Mouse (Mus musculus) heart, postnatal 0 days (tissue): ENCODE measurements around the gene Letm1. TPM values are rescaled to one million over a fixed set of nuclear protein-coding genes. Genes with fewer than 3 reads are reported as not detected.

Experiments
- ATAC-seq: fragments of 200-750 bp; cut with Nextera tagmentation; 2 replicates; pipeline ENCODE4 v1.8.0; 2017; ENCODE audit warnings: low read depth, moderate number of reproducible peaks, moderate library complexity; ENCODE audit not compliant: insufficient read depth
- DNase-seq: peaks from one replicate; pipeline ENCODE4 v3.0.0-alpha.2; 2016; ENCODE audit warnings: low spot score
- H3K27ac ChIP-seq: fragments of 300-500 bp; sonication (generic); 2 replicates; pipeline ENCODE4 v1.5.1; 2014; ENCODE audit warnings: low read depth, mild to moderate bottlenecking
- H3K27me3 ChIP-seq: fragments of 300-500 bp; sonication (generic); 2 replicates; pipeline ENCODE4 v1.6.1; 2014; ENCODE audit warnings: low read length, mixed read lengths; ENCODE audit not compliant: control insufficient read depth, insufficient read depth
- H3K36me3 ChIP-seq: fragments of 300-500 bp; sonication (generic); replicated peaks from 2 replicates; pipeline ENCODE4 v1.6.1; 2014; ENCODE audit warnings: low read length, mixed read lengths; ENCODE audit not compliant: control insufficient read depth, insufficient read depth
- H3K4me1 ChIP-seq: fragments of 300-500 bp; sonication (generic); 2 replicates; pipeline ENCODE4 v1.6.1; 2014; ENCODE audit warnings: antibody characterized with exemption; ENCODE audit not compliant: control insufficient read depth, insufficient read depth
- H3K4me2 ChIP-seq: fragments of 300-500 bp; sonication (generic); 2 replicates; pipeline ENCODE4 v1.6.1; 2014; ENCODE audit warnings: low read depth, mild to moderate bottlenecking, low read length, moderate library complexity
- H3K4me3 ChIP-seq: fragments of 300-500 bp; sonication (generic); 2 replicates; pipeline ENCODE4 v1.5.1; 2014; ENCODE audit warnings: low read depth, low read length
- H3K9ac ChIP-seq: fragments of 300-500 bp; sonication (generic); replicated peaks from 2 replicates; pipeline ENCODE4 v1.6.1; 2014; ENCODE audit warnings: low read depth, low read length, mixed read lengths
- H3K9me3 ChIP-seq: fragments of 300-500 bp; sonication (generic); replicated peaks from 2 replicates; pipeline ENCODE4 v1.6.1; 2016; ENCODE audit warnings: low read length; ENCODE audit not compliant: control insufficient read depth
- CTCF ChIP-seq: IDR thresholded peaks from 2 replicates; pipeline ENCODE4 v1.5.1; 2016; ENCODE audit warnings: antibody characterized with exemption, control low read depth, low read depth
- EP300 ChIP-seq: IDR thresholded peaks from 2 replicates; pipeline ENCODE4 v1.6.1; 2016; ENCODE audit warnings: antibody characterized with exemption, low read depth
- WGBS: fragments of 180-500 bp; shearing (Covaris S2); extraction: QIAGEN DNeasy Blood & Tissue Kit; methylation state at CpG from one replicate; pipeline ENCODE4 v1.1.7; 2014; 5-methylcytosine and 5-hydroxymethylcytosine counted together
- polyA plus RNA-seq: library from polyadenylated mRNA; unstranded; fragments of >200 nt; fragmentation: Nextera tagmentation; extraction: Ambion mirVana; gene quantifications from 2 replicates; pipeline ENCODE4 v1.2.1, GENCODE M21; 2015
- total RNA-seq: library from RNA; depleted of rRNA; stranded (reverse); fragments of >200 nt; gene quantifications from 2 replicates; pipeline ENCODE4 v1.2.3, GENCODE M21; 2014; ENCODE audit warnings: low replicate concordance

Letm1 gene
- total and polyA plus RNA-seq, 2 experiments from 2014 or later: 36.9 to 68.1 TPM

DNA sequence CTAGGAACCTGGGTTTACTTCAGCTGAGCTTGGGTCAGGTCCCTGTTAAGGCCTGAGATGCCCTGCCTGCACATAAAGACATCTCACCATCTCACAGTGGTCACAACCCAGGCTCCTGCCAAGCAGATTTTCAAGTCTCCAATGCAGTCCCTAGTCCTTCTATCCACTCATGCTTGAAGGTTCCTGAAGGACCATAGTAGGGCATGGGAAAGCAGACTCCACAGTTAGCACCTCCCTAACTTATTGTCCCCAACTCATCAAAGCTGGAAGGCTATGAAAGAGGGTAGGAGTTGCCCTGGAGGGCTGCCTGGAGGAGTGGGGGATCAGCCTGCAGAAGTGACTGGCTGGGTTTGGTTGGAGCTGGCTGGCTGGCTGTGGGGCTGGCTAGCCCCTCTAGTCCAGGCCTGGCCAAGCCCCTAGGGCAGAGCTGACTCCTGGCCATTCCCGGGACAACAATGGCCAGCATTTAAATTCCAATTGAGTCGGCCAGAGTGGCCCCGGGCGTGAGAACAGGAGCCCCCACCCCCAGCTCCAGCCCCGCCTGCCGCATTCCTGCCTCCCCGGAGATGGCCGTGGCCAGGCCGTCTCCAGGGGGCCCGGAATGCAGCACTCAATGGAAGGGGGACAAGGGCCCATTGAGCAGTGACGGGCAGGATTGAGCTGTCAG is 77.5 kb downstream of the Letm1 start:
- WGBS: 22% methylated on average over 11 of the region's 11 CpGs
- Histone ChIP-seq H3K36me3 (no peaks in the 10 kb centered on the region), H3K4me3 (no peak overlapping the region), H3K4me1 (peaks cover 13% of the 10 kb centered on the region; the same call in 1 of the 2 replicates), H3K27ac (no peak overlapping the region), H3K9ac (no peak overlapping the region), H3K4me2 (no peak overlapping the region), H3K9me3 (no peaks in the 10 kb centered on the region), H3K27me3 (peaks cover 8% of the 10 kb centered on the region; the same call in 1 of the 2 replicates)
- no peak for TF ChIP-seq CTCF
- TF ChIP-seq EP300: no peak
- ATAC-seq: no peak
- no peak for DNase-seq

DNA sequence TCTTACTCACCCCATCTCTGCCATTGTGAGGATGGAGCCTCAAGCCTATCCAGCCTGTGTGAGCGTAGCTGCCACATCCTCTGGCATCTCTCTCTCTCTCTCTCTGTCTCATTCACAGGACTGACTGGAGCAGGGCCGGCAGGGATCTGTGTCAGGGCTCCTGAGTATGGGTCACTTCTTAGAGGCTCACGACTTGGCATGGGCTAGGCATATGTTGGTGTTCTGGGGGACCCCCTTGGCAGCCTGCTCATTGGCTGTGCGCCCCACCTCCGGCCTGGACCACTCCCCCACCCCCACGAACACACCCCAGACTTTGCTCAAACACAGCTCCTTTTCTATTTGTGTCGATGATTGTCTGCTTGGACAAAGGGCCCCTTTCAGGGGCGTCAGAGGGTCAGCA is 78.6 kb downstream of the Letm1 start:
- Histone ChIP-seq H3K4me3 (no peak overlapping the region), H3K4me2 (no peak overlapping the region), H3K4me1 (peaks cover 16% of the 10 kb centered on the region; the same call in 1 of the 2 replicates), H3K36me3 (no peaks in the 10 kb centered on the region), H3K27ac (no peak overlapping the region), H3K27me3 (peaks cover 12% of the 10 kb centered on the region; the same call in 1 of the 2 replicates), H3K9ac (no peak overlapping the region), H3K9me3 (no peaks in the 10 kb centered on the region)
- TF ChIP-seq EP300 (no peak), CTCF (no peak)
- WGBS: 73% methylated on average over 8 of the region's 8 CpGs
- no peak for DNase-seq
- no peak for ATAC-seq

DNA sequence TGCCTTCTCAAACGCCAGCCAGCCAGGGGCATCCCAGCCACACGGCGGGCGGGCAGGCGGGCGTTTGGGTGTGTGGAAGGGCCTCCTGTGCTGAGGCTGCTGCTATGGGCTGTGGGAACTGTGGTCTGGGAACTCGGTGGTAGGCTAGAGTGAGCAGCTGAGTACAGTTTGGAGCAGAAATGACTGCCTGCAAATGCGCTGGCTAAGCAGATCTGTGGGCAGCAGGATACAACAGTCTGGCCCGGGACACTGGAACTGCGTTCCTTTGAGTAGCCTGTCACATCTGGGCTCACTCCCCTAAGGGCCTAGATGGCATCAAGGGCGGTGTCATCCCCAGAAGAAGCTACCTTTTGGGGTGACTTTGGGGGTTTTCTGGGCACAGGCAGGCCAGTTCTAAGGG is 80.8 kb downstream of the Letm1 start:
- Histone ChIP-seq H3K27ac (no peak overlapping the region), H3K4me3 (no peak overlapping the region), H3K9ac (no peak overlapping the region), H3K9me3 (no peaks in the 10 kb centered on the region), H3K4me2 (no peak overlapping the region), H3K36me3 (no peaks in the 10 kb centered on the region), H3K27me3 (peaks cover 29% of the 10 kb centered on the region; the same call in 1 of the 2 replicates), H3K4me1 (peaks cover 16% of the 10 kb centered on the region; the same call in 1 of the 2 replicates)
- ATAC-seq: no peak
- TF ChIP-seq EP300 (no peak), CTCF (no peak)
- WGBS: 77% methylated on average over 11 of the region's 11 CpGs
- no peak for DNase-seq

DNA sequence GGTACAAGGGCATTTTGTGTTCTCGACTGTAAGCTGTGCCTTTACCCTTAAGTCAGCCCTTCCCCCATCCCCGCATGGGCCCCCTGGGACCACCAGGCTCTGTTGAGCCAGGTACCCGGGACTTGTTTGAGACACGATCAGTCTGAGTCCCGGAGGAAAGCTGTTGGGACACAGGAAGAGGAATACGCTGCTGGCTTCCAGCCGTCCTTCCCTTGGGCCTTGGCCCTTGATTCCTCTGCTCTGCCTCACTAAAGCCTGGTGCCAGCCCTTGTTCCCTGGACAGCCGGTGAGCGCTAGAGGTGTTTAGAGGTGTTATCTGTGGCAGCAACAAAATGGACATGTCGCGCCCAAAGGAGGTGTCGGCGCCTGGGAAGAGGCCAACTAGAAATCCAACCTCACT is 82.6 kb downstream of the Letm1 start:
- 25% methylated on average over 13 of the region's 13 CpGs for WGBS
- no peak for DNase-seq

DNA sequence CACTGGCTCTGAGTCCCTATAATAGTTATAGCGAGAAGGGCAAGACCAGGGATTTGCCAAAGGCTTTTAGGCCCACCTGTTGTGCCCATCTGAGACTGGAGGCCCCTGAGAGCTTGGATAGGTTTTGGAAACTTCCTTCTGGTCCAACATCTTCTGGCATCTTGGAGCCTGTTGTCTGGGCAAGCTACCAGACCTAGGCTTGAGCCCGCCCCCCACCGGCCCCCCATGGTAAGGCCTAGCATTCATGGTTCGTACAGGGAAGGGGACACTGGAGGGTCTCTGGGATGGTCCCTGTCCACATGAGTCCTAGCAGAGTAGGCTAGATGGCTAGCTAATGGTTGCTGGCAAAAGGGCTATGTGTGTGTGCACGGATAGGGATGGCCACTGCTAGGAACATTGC is 83.9 kb downstream of the Letm1 start:
- Histone ChIP-seq H3K36me3 (no peaks in the 10 kb centered on the region), H3K27ac (no peak overlapping the region), H3K9me3 (no peaks in the 10 kb centered on the region), H3K4me3 (no peak overlapping the region), H3K9ac (no peak overlapping the region), H3K27me3 (peaks cover 44% of the 10 kb centered on the region; the same call in 1 of the 2 replicates), H3K4me2 (no peak overlapping the region), H3K4me1 (peaks cover 13% of the 10 kb centered on the region)
- DNase-seq (no peak), ATAC-seq (no peak)
- no peak for TF ChIP-seq CTCF
- WGBS: 88% methylated on average over 5 of the region's 5 CpGs

More for the DNA sequence above, 82.6 kb downstream of the Letm1 start:
- Histone ChIP-seq H3K4me3 (no peak overlapping the region), H3K27me3 (peaks cover 44% of the 10 kb centered on the region; the same call in 1 of the 2 replicates), H3K36me3 (no peaks in the 10 kb centered on the region), H3K27ac (no peak overlapping the region), H3K4me1 (peaks cover 13% of the 10 kb centered on the region), H3K9me3 (no peaks in the 10 kb centered on the region), H3K4me2 (no peak overlapping the region; the same call in 1 of the 2 replicates), H3K9ac (no peak overlapping the region)
- TF ChIP-seq EP300: no peak
- TF ChIP-seq CTCF: no peak
- ATAC-seq: no peak
